8 mouse cellular contexts compared by ENCODE assay signal in the genomic region with DNA sequence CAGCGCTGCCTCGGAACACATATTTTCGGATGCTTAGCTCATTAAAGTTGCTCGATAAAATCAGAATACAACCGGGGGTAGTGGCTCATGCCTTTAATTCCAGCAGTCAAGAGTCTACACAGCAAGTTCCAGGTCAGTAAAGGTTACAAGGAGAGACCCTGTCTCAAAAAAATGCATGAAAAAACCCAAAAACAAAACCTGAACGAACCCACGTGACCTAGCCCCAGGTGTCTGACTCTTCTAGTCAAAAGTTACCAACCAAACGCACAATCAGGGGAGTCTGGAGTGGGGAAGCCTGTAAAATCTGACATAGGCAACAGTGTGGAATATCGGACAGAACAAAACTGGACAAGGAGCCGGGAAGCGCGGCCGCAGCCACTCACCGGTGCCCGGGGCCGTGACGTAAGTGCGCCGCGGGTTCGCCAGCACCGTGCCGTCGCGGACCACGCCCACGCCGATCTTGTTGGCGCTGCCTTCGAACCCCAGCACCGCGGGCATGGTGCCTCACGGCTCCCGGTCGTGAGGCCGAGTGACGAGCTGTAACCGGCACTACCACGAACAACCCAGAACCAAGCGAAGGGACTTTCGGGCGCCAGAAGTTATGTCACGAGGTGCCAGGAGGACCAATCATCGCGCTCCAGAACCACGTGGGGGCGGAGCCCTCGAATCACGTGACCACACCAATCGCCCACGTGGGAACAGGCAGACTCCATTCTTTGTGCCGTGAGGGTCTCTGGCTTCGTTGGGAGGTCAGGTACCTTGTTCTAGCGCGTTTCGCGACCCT. TPM values are rescaled to one million over a fixed set of nuclear protein-coding genes. Genes with fewer than 3 reads are reported as not detected.
A peak's percentile ranks its signal among the peaks of the same experiment; 100 is the strongest.
DNase-seq lines count a peak whose midpoint lies in the region; ATAC-seq and TF ChIP-seq lines count a peak whose summit lies in the region.

Gene Osgep (minus strand): TSS at position 613 of the 784 bp plus-strand sequence.
Gene Apex1 (plus strand): TSS at position 688 of the 784 bp plus-strand sequence.

- WGBS in forebrain, embryonic 12.5 days, result under 1% methylated on average over 57 of the region's 57 CpGs
- WGBS in heart, postnatal 0 days, result under 1% methylated on average over 57 of the region's 57 CpGs
- WGBS in liver, embryonic 16.5 days (ENCODE audit: insufficient replicate concordance), result under 1% methylated on average over 57 of the region's 57 CpGs
- WGBS in neural tube, embryonic 13.5 days, result under 1% methylated on average over 57 of the region's 57 CpGs

- H3K9me3 ChIP-seq in E14TG2a.4 (ENCODE audit: low read length), result peaks cover 12% of the 10 kb centered on the region; the same call in 1 of the 2 replicates
- no peaks in the 10 kb centered on the region for H3K9me3 ChIP-seq in forebrain, embryonic 12.5 days
- no peaks in the 10 kb centered on the region for H3K9me3 ChIP-seq in heart, postnatal 0 days (replicated peaks; ENCODE audit: control insufficient read depth, low read length)
- H3K9me3 ChIP-seq in liver, embryonic 16.5 days (replicated peaks; ENCODE audit: control insufficient read depth, low read length), result no peaks in the 10 kb centered on the region
- H3K9me3 ChIP-seq in neural tube, embryonic 13.5 days, result no peaks in the 10 kb centered on the region

- peak; percentile 96 for DNase-seq in c-Kit-positive CD71-positive TER-119-positive erythroid progenitor cells, embryonic 14.5 days (ENCODE audit: low spot score)
- peak; percentile 94 for DNase-seq in heart, postnatal 0 days (ENCODE audit: low spot score)
- DNase-seq in kidney, postnatal 4 days, result peak; percentile 98 to 99

- peaks cover 62% of the 10 kb centered on the region for H3K36me3 ChIP-seq in E14TG2a.4 (ENCODE audit: insufficient read depth, low read length)
- peaks cover 45% of the 10 kb centered on the region for H3K36me3 ChIP-seq in forebrain, embryonic 12.5 days (replicated peaks)
- H3K36me3 ChIP-seq in heart, postnatal 0 days (replicated peaks; ENCODE audit: control insufficient read depth, insufficient read depth, low read length), result peaks cover 43% of the 10 kb centered on the region
- H3K36me3 ChIP-seq in liver, embryonic 16.5 days (ENCODE audit: control insufficient read depth, insufficient read depth), result peaks cover 32% of the 10 kb centered on the region
- H3K36me3 ChIP-seq in neural tube, embryonic 13.5 days, result peaks cover 41% of the 10 kb centered on the region
- H3K36me3 ChIP-seq in testis, adult 2 months (ENCODE audit: control insufficient read depth, insufficient read depth, low read length), result no peaks in the 10 kb centered on the region; the same call in 1 of the 2 replicates

- TF ChIP-seq POLR2A in testis, adult 2 months (IDR thresholded peaks at IDR 0.05; ENCODE audit: control insufficient read depth, low read depth, low read length), result peak; percentile 82

- peak within 1 kb of the TSS; percentile 90 for H3K4me3 ChIP-seq in E14TG2a.4 (replicated peaks; ENCODE audit: low read length)
- H3K4me3 ChIP-seq in forebrain, embryonic 12.5 days (replicated peaks), result peak within 1 kb of the TSS; percentile 80
- H3K4me3 ChIP-seq in heart, postnatal 0 days (ENCODE audit: low read depth, low read length), result peak within 1 kb of the TSS; percentile 71
- peak within 1 kb of the TSS; percentile 78 for H3K4me3 ChIP-seq in liver, embryonic 16.5 days (ENCODE audit: low read depth, low read length)
- H3K4me3 ChIP-seq in neural tube, embryonic 13.5 days, result peak within 1 kb of the TSS; percentile 78
- peak within 1 kb of the TSS; percentile 89 for H3K4me3 ChIP-seq in testis, adult 2 months (ENCODE audit: control insufficient read depth, low read depth, low read length)

- no peak for TF ChIP-seq CTCF in E14TG2a.4 (conservative IDR thresholded peaks at IDR 0.05; ENCODE audit: low read length)
- no peak for TF ChIP-seq CTCF in heart, postnatal 0 days (IDR thresholded peaks at IDR 0.05; ENCODE audit: low read depth)
- no peak; the same call in 1 of the 2 replicates for TF ChIP-seq CTCF in testis, adult 2 months (IDR thresholded peaks at IDR 0.05; ENCODE audit: control insufficient read depth, insufficient read depth, insufficient replicate concordance, low read depth, low read length)

- no peaks in the 10 kb centered on the region for H3K27me3 ChIP-seq in E14TG2a.4 (ENCODE audit: insufficient read depth, low read length)
- H3K27me3 ChIP-seq in forebrain, embryonic 12.5 days, result no peaks in the 10 kb centered on the region
- H3K27me3 ChIP-seq in heart, postnatal 0 days (ENCODE audit: control insufficient read depth, insufficient read depth, low read length), result no peaks in the 10 kb centered on the region
- no peaks in the 10 kb centered on the region for H3K27me3 ChIP-seq in liver, embryonic 16.5 days (ENCODE audit: control insufficient read depth, insufficient read depth, low read depth, low read length)
- H3K27me3 ChIP-seq in neural tube, embryonic 13.5 days, result no peaks in the 10 kb centered on the region
- no peaks in the 10 kb centered on the region for H3K27me3 ChIP-seq in testis, adult 2 months (ENCODE audit: control insufficient read depth, insufficient read depth, low read length)

- H3K9ac ChIP-seq in forebrain, embryonic 12.5 days, result peak within 1 kb of the TSS; percentile 86
- peak within 1 kb of the TSS; percentile 80 for H3K9ac ChIP-seq in heart, postnatal 0 days (replicated peaks; ENCODE audit: low read depth, low read length)
- H3K9ac ChIP-seq in liver, embryonic 16.5 days (ENCODE audit: low read depth, low read length), result peak within 1 kb of the TSS; percentile 77
- H3K9ac ChIP-seq in neural tube, embryonic 13.5 days, result peak within 1 kb of the TSS; percentile 84

- H3K4me2 ChIP-seq in forebrain, embryonic 12.5 days, result peak within 1 kb of the TSS; percentile 73
- peak within 1 kb of the TSS; percentile 81 for H3K4me2 ChIP-seq in heart, postnatal 0 days (ENCODE audit: low read depth, low read length)
- peak within 1 kb of the TSS; percentile 94 for H3K4me2 ChIP-seq in liver, embryonic 16.5 days (ENCODE audit: low read depth, low read length)
- peak within 1 kb of the TSS; percentile 87 for H3K4me2 ChIP-seq in neural tube, embryonic 13.5 days

- TF ChIP-seq EP300 in heart, postnatal 0 days (IDR thresholded peaks at IDR 0.05; ENCODE audit: low read depth), result no peak

- peaks cover 42% of the 10 kb centered on the region for H3K4me1 ChIP-seq in E14TG2a.4 (replicated peaks; ENCODE audit: low read depth, low read length)
- H3K4me1 ChIP-seq in forebrain, embryonic 12.5 days, result peaks cover 30% of the 10 kb centered on the region
- peaks cover 7% of the 10 kb centered on the region for H3K4me1 ChIP-seq in heart, postnatal 0 days (ENCODE audit: control insufficient read depth, insufficient read depth)
- H3K4me1 ChIP-seq in liver, embryonic 16.5 days (ENCODE audit: control insufficient read depth, low read depth, low read length), result peaks cover 23% of the 10 kb centered on the region
- peaks cover 46% of the 10 kb centered on the region for H3K4me1 ChIP-seq in neural tube, embryonic 13.5 days (replicated peaks)
- 0 out of 2 replicates have a peak, but pooled peaks cover 2% of the 10 kb centered on the region for H3K4me1 ChIP-seq in testis, adult 2 months (ENCODE audit: control insufficient read depth, insufficient read depth, low read length)

- peak; percentile 97 for ATAC-seq in forebrain, embryonic 12.5 days (ENCODE audit: low FRiP score)
- peak; percentile 96 for ATAC-seq in heart, postnatal 0 days (ENCODE audit: insufficient read depth, low read depth)
- peak; percentile 92 for ATAC-seq in liver, embryonic 16.5 days (ENCODE audit: low read depth)
- ATAC-seq in neural tube, embryonic 13.5 days (ENCODE audit: low read depth), result peak; percentile 96

- H3K27ac ChIP-seq in forebrain, embryonic 12.5 days, result peak within 1 kb of the TSS; percentile 93
- peak within 1 kb of the TSS; percentile 93 for H3K27ac ChIP-seq in heart, postnatal 0 days (ENCODE audit: low read depth)
- H3K27ac ChIP-seq in liver, embryonic 16.5 days (ENCODE audit: low read length), result peak within 1 kb of the TSS; percentile 87
- peak within 1 kb of the TSS; percentile 93 for H3K27ac ChIP-seq in neural tube, embryonic 13.5 days (replicated peaks)
- peak within 1 kb of the TSS; percentile 89 for H3K27ac ChIP-seq in testis, adult 2 months (ENCODE audit: control insufficient read depth, insufficient read depth, low read depth, low read length)

RNA-seq across cellular contexts. Expression of gene Osgep, which starts in this region (rescaled TPM):
- polyA plus RNA-seq in forebrain, embryonic 12.5 days (2016; fragmentation: Nextera tagmentation; extraction: Ambion mirVana), result 141 TPM in 2 replicates
- total RNA-seq in heart, postnatal 0 days (2014; rRNA removed; ENCODE audit: low replicate concordance), result 81.8 and 106 TPM in 2 replicates
- polyA plus RNA-seq in heart, postnatal 0 days (2015; fragmentation: Nextera tagmentation; extraction: Ambion mirVana), result 93.3 and 96.6 TPM in 2 replicates
- polyA plus RNA-seq in liver, embryonic 16.5 days (2015; fragmentation: Nextera tagmentation; extraction: Ambion mirVana), result 53.3 and 54.4 TPM in 2 replicates
- polyA plus RNA-seq in neural tube, embryonic 13.5 days (2015; fragmentation: Nextera tagmentation; extraction: Ambion mirVana), result 122 and 125 TPM in 2 replicates
- 52.9 and 58.1 TPM in 2 replicates for polyA plus RNA-seq in testis, adult 2 months (2012; rRNA removed)

RNA-seq across cellular contexts. Expression of gene Apex1, which starts in this region (rescaled TPM):
- 346 and 350 TPM in 2 replicates for polyA plus RNA-seq in forebrain, embryonic 12.5 days (2016; fragmentation: Nextera tagmentation; extraction: Ambion mirVana)
- total RNA-seq in heart, postnatal 0 days (2014; rRNA removed; ENCODE audit: low replicate concordance), result 44.3 and 52.7 TPM in 2 replicates
- polyA plus RNA-seq in heart, postnatal 0 days (2015; fragmentation: Nextera tagmentation; extraction: Ambion mirVana), result 70.3 and 77.2 TPM in 2 replicates
- polyA plus RNA-seq in liver, embryonic 16.5 days (2015; fragmentation: Nextera tagmentation; extraction: Ambion mirVana), result 61.8 and 61.9 TPM in 2 replicates
- polyA plus RNA-seq in neural tube, embryonic 13.5 days (2015; fragmentation: Nextera tagmentation; extraction: Ambion mirVana), result 215 and 219 TPM in 2 replicates
- polyA plus RNA-seq in testis, adult 2 months (2012; rRNA removed), result 31.1 and 33.9 TPM in 2 replicates

Comparison
In these comparisons a context has a peak if more than half of its experiments do, and no peak if none do; other contexts are left out.
1. Peak in every context shown above with its lines: DNase-seq, ATAC-seq, H3K4me3 ChIP-seq and H3K27ac ChIP-seq.